Mouse (Mus musculus) urinary bladder, adult 18-20 months (tissue): ENCODE measurements at regions not wholly inside any gene's neighbourhood (a gene's known extent, or its start where the extent isn't known, plus 50 kb on each side); places are given as distances from the start of the nearest gene placed in this dataset.

ENCODE experiments used
- DNase-seq, 2 experiments: peaks; one replicate each; pipeline ENCODE4 v3.0.0; 2022; ENCODE audit warnings: low spot score in 2 of 2, mixed read lengths in 2 of 2

GRCm38 (mm10) chr6:89256630-89257292 lies 105.7 kb downstream of the Plxna1 start:
- no peak for DNase-seq

GRCm38 (mm10) chr6:89257416-89257815 lies 105.0 kb downstream of the Plxna1 start:
- DNase-seq, result no peak

GRCm38 (mm10) chr6:89258140-89258539 lies 104.3 kb downstream of the Plxna1 start:
- no peak for DNase-seq

GRCm38 (mm10) chr6:89259406-89259994 lies 102.9 kb downstream of the Plxna1 start:
- DNase-seq, result no peak

GRCm38 (mm10) chr6:89262958-89263357 lies 99.5 kb downstream of the Plxna1 start:
- no peak for DNase-seq

- DNase-seq, result no peak
Measured at GRCm38 (mm10) chr6:89265296-89265695, 97.1 kb downstream of the Plxna1 start.
